Mouse (Mus musculus) right cerebral cortex, postnatal 14 days (tissue): ENCODE data around the gene E2f6.

Experiments used
- DNase-seq: peaks from one replicate; pipeline ENCODE4 v3.0.0; 2022

E2f6 gene

GRCm38 (mm10) chr12:16876667-16877066, 65.9 kb downstream of the E2f6 start:
- no peak for DNase-seq

DNA sequence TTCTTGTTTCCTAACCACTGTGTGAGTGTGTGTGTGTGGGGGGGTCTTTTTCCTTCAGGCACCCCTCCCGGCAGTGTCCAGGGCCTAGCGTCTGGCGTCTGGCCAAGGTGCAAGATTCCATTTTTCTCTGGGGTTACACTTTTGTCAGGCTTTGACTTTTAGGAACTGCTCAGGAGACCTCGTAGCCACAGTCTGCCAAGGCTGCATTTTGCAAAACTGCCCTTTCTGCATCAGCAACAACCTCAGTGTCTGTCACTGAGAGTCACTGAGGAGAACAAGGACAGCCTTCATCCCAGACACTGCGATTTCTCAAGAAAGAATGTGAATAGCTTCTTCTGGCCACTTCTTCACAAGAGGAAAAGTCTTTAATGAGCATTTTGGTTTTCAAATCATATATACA, 66.4 kb downstream of the E2f6 start:
- no peak for DNase-seq

DNA sequence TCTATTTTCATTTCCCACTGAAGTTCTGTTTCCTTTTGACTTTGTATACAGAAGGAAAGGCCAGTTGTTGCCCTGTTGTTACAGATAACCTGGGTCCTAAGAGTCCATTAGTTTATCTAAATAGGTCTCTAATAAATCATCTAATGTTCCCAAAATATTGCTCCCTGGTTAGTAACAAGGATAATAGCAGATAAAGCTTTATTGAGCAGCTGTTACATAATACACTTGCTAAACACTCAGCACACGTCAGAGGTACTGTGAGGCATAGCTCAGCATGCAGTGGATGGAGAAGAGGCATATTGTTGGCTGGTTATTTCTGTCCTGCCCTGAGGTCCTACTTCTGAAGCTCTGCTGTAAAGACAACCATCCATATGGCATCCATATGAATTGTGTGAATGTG, 66.9 kb downstream of the E2f6 start:
- DNase-seq = no peak

DNA sequence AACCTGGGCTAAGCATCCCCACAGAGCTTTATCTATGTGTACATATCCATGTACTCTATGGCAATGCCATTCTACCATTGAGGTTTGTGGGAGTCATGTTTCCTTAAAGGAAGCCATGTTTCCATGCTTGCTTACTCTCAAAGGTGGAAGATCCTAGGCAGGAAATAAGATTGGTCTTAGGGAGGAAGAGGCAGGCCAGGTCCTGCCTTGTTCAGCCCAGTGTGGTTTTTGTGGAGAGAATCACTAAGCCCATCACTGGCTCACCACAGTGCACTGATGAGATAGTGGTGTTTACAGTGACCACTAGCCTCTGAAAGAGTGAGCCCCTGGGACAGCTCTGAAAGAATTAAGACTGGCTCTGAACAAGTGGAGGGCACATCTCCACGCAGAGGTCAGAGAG, 68.6 kb downstream of the E2f6 start:
- DNase-seq = no peak

GRCm38 (mm10) chr12:16880077-16880476, 69.3 kb downstream of the E2f6 start:
- DNase-seq = no peak

GRCm38 (mm10) chr12:16882442-16882841, 71.7 kb downstream of the E2f6 start:
- no peak for DNase-seq

DNA sequence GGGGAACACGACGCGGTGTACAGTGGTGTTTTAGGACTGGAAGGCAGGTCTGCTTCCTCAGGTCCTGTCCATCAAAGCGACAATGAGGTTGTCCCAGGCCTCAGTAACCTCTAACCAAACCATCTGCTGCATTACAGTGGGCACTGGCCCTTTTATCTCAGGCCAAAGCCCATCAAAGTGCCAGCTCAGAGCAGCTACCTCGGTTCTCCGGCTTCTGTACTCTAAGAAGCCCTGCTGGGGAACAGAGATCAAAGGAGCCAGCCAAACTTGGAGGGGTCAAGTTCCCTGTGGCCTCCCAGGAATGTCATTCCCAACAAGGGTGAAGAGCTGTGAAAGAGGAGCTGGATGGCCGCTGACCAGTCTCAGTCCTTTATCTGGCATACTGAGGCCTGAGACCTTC, 72.3 kb downstream of the E2f6 start:
- no peak for DNase-seq

DNA sequence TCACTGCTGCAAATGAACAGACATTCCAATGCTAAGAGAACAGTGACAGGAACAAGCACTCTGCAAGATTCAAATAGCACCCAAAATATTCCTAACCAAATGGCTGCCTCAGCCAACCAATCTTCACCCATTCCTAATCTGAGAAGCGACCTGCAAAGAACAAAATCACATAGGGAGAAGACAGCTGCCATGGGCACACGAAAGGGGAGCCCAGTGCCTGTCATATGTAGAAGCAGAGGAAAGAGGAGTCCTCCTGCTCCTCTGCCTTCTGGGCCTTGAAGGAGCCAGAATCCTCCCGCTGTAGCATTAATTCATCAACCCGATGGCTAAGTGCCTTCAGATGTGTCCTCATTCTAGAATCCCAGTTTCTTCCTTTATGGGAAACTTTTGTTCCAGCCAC, 73.8 kb downstream of the E2f6 start:
- DNase-seq = no peak

- DNase-seq = no peak
Measured at GRCm38 (mm10) chr12:16886354-16886753, 75.6 kb downstream of the E2f6 start.
